Mouse (Mus musculus) cerebral cortex, adult 2 months (tissue): ENCODE results near the gene 9930111J21Rik1.

Source experiments
- WGBS: fragments of 180-500 bp; shearing (Covaris S2); methylation state at CpG from one replicate; pipeline ENCODE4 v1.1.7; 2018; 5-methylcytosine and 5-hydroxymethylcytosine counted together

Gene 9930111J21Rik1

GRCm38 (mm10) chr11:48902021-48902420 is 77.2 kb downstream of the 9930111J21Rik1 start, which contains the start of gene Gm5431:
TSS of gene Gm5431 (minus strand) at chr11:48902214.
- WGBS, result 74% methylated on average over 2 of the region's 2 CpGs

- WGBS, result 91% methylated on average over 1 of the region's 1 CpGs
These were observed 77.6 kb downstream of the 9930111J21Rik1 start for GRCm38 (mm10) chr11:48901567-48901930.

- 81% methylated on average over 6 of the region's 6 CpGs for WGBS
These were observed 78.3 kb downstream of the 9930111J21Rik1 start for GRCm38 (mm10) chr11:48900654-48901566.

- 59% methylated on average over 2 of the region's 2 CpGs for WGBS
These were observed 80.3 kb downstream of the 9930111J21Rik1 start for GRCm38 (mm10) chr11:48898812-48899431.
